In the genomic region with DNA sequence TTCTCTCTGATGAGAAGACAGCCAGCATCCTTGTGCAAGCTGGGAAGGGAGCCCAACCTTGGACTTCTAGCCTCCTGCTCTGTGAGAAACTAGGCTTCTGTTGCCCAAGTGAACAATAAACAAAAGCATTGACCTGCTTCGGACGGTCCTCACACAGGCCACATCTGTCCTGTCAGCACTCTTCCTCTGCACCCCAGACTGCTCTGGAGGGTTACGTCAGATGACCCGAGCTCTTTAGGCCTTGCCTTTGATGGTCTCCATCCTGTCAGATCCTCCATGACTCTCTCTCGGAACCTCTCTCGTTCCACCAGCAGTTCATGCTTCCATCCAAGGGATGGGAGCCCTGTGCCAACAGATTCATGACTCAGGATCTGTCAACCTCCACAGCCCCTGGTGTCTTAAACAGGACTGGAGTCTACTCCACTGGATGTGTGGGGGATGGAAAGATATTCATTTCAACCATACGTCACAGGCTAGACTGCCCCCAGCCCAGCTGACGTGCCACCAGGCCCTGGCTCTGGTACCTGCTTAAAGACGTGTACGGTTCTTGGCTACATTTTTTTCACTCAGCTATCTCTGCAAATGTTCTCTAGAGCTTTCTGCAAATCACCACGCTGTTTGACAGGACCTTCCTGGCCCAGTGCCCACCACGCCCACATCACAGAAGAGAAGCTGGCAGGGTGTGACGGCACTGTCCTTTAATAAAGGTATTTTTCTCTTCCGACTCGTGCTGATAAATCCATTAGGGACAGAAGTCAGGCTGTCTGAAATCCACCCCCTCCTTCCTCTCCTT, we compare ENCODE assay signal across 8 mouse cellular contexts. TPM values are rescaled to one million over a fixed set of nuclear protein-coding genes. Genes with fewer than 3 reads are reported as not detected.
DNase-seq lines count a peak whose midpoint lies in the region; ATAC-seq lines count a peak whose summit lies in the region.

No protein-coding gene starts in this region.

- no peak for DNase-seq in cerebellum, postnatal 4 days (ENCODE audit: low spot score in 2 of 2)
- DNase-seq in adrenal gland, postnatal 36 days: peak; percentile 89 to 90
- DNase-seq in gastrocnemius, postnatal 36 days: peak; percentile 51 to 62
- DNase-seq in kidney, adult 9 months: peak; percentile 90
- DNase-seq in left cerebral cortex, postnatal 25 days (ENCODE audit: low spot score in 2 of 2): peak; percentile 76 to 86

- H3K4me3 ChIP-seq in stomach, embryonic 14.5 days (ENCODE audit: low read depth, low read length): no peak overlapping the region

- H3K9ac ChIP-seq in stomach, embryonic 14.5 days (replicated peaks; ENCODE audit: low read depth, low read length): no peak overlapping the region

- 37% methylated on average over 15 of the region's 15 CpGs for WGBS in stomach, embryonic 14.5 days

- intact Hi-C loops in gastrocnemius, postnatal 36 days (cut with DNase I): no loop called here
- intact Hi-C loops in left cerebral cortex, postnatal 25 days (cut with DNase I): no loop called here

- peak; percentile 42 for ATAC-seq in cerebellum, adult (ENCODE audit: insufficient number of reproducible peaks, low FRiP score, low TSS enrichment)
- no peak; the same call in 1 of the 2 replicates for ATAC-seq in stomach, embryonic 14.5 days (ENCODE audit: insufficient number of reproducible peaks, insufficient read depth, low FRiP score, low read depth)
- no peak for ATAC-seq in CD4-positive, CD25-positive, alpha-beta regulatory T cell, adult 4 months

- peak overlapping the region; percentile 17; the same call in 1 of the 2 replicates for H3K4me2 ChIP-seq in stomach, embryonic 14.5 days (replicated peaks; ENCODE audit: low read depth, low read length)

- peaks cover 28% of the 10 kb centered on the region; the same call in 1 of the 2 replicates for H3K4me1 ChIP-seq in stomach, embryonic 14.5 days (ENCODE audit: control insufficient read depth, insufficient read depth, low read length)

- H3K27ac ChIP-seq in stomach, embryonic 14.5 days (ENCODE audit: low read length): peak overlapping the region; percentile 68; the same call in 1 of the 2 replicates

- H3K9me3 ChIP-seq in stomach, embryonic 14.5 days (ENCODE audit: control insufficient read depth, low read depth, low read length): no peaks in the 10 kb centered on the region

- no peaks in the 10 kb centered on the region for H3K27me3 ChIP-seq in stomach, embryonic 14.5 days (ENCODE audit: control insufficient read depth, insufficient read depth, low read length)

- H3K36me3 ChIP-seq in stomach, embryonic 14.5 days (ENCODE audit: control insufficient read depth, insufficient read depth, low read length): no peaks in the 10 kb centered on the region

RNA-seq across cellular contexts. Expression of a gene that starts 7.5 kb away (rescaled TPM):
- total RNA-seq in adrenal gland, postnatal 36 days (2021): 100 to 1,000 TPM; 147 to 211 TPM
- 10 to 100 TPM; 34.5 to 44.4 TPM for total RNA-seq in gastrocnemius, postnatal 36 days (2021)
- total RNA-seq in left cerebral cortex, postnatal 25 days (2021): 10 to 100 TPM; 56.7 to 65.8 TPM
- 8.9 and 10.7 TPM in 2 replicates for polyA plus RNA-seq in stomach, embryonic 14.5 days (2014; fragmentation: Nextera tagmentation; extraction: Ambion mirVana)
- 10 to 100 TPM; 15.4 to 16.8 TPM for polyA plus RNA-seq in CD4-positive, CD25-positive, alpha-beta regulatory T cell, adult 4 months (2017; shearing (Covaris generic))

Comparison
In these comparisons a context has a peak if more than half of its experiments do, and no peak if none do; other contexts are left out.
1. DNase-seq: peak in adrenal gland, postnatal 36 days (2 of 2), gastrocnemius, postnatal 36 days (2 of 2), kidney, adult 9 months (single experiment) and left cerebral cortex, postnatal 25 days (2 of 2); none in cerebellum, postnatal 4 days (0 of 2).